Mouse (Mus musculus): ENCODE measurements at regions not wholly inside any gene's neighbourhood (a gene's known extent, or its start where the extent isn't known, plus 50 kb on each side); places are given as distances from the start of the nearest gene placed in this dataset.

DNA sequence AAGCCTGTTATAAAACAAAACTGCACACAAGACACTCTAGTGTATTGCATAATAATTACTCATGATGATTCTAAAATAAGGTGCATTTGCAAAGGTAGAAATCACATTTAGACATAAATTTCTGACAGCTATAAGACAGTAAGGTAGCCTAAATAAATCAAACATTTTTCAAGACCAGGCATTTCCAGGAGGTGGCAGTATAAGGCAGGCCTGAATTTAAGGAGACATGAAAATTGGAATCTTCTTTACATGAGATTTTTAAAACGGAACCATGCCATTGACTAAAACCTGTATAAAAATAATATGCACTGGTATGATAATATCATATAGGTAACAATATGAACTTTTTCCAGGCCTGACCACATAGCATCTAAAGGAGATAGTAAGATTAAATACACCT is 235.5 kb downstream of the Chm start:
- TF ChIP-seq CTCF (IDR thresholded peaks at IDR 0.05; ENCODE audit: borderline replicate concordance, extremely low read depth, insufficient read depth, insufficient read length): peak; percentile 14; the same call in 1 of the 2 replicates
- TF ChIP-seq POLR2A (IDR thresholded peaks at IDR 0.05; ENCODE audit: borderline replicate concordance, extremely low read depth, insufficient read depth, insufficient read length, poor library complexity, severe bottlenecking): no peak

All from brain, embryonic 14.5 days (tissue).